Mouse (Mus musculus): ENCODE results near the gene Cmklr1. TPM values are rescaled to one million over a fixed set of nuclear protein-coding genes. Genes with fewer than 3 reads are reported as not detected.

Cmklr1 gene
- polyA plus RNA-seq, 1 experiment from 2014 or later = 2.7 TPM

- Histone ChIP-seq H3K27me3 (ENCODE audit: control insufficient read depth, insufficient read depth, low read length) (no peaks in the 10 kb centered on the region), H3K9me3 (ENCODE audit: control insufficient read depth, low read length) (no peaks in the 10 kb centered on the region), H3K9ac (ENCODE audit: low read length) (no peak overlapping the region), H3K4me1 (ENCODE audit: control insufficient read depth, insufficient read depth, low read length) (peaks cover 19% of the 10 kb centered on the region), H3K4me3 (ENCODE audit: low read depth, low read length) (no peak overlapping the region), H3K27ac (replicated peaks; ENCODE audit: low read depth, low read length) (peak overlapping the region; percentile 60), H3K4me2 (ENCODE audit: low read depth, severe bottlenecking) (no peak overlapping the region), H3K36me3 (ENCODE audit: control insufficient read depth, insufficient read depth, low read length) (no peaks in the 10 kb centered on the region)
- ATAC-seq (ENCODE audit: insufficient number of reproducible peaks, low FRiP score, low TSS enrichment, low read depth) (no peak), DNase-seq (ENCODE audit: low spot score) (peak; percentile 48)
- WGBS = 10% methylated on average over 6 of the region's 6 CpGs
Observed at GRCm38 (mm10) chr5:113584439-113584838, 65.8 kb downstream of the Cmklr1 start.

DNA sequence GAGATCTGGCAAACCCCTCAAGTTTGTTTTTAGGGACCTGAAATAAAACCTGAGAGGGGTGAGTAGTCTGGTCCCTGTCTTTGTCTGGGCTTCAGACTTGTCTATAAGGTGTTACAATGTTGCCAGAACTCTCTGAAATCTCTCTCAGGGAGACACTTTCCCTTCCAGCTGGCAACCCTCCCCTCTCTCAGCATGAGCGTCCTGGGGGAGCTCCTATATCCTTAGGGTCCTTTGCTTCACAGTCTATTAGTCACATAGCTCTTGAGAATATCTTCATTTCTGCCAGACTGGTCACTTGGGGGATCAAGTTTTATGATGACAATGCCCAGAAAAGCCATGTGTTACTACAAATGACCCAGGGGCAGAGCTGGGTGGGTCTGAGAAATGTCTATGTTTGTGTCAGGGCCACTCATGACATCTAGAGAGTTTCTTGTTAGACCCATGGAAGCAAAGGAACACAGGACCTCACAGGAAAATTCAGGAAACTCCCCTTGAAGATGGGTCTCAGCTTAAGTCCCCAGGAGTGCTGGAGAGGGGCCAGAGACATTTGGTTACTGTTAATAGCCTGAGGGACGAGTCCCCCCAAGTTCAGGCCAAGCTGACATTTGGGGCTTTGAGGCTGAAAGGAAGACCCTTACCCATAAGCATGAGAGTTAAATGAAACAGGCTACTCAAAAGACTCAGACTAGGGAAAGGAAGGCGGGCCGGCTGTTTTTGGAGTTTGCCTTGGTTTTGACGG lies 66.6 kb downstream of the Cmklr1 start:
- H3K27me3 ChIP-seq (ENCODE audit: control insufficient read depth, insufficient read depth, low read length) = no peaks in the 10 kb centered on the region
- H3K36me3 ChIP-seq (ENCODE audit: control insufficient read depth, insufficient read depth, low read length) = no peaks in the 10 kb centered on the region
- ATAC-seq (ENCODE audit: insufficient number of reproducible peaks, low FRiP score, low TSS enrichment, low read depth) = no peak
- H3K4me1 ChIP-seq (ENCODE audit: control insufficient read depth, insufficient read depth, low read length) = peaks cover 25% of the 10 kb centered on the region
- no peak overlapping the region for H3K4me2 ChIP-seq (ENCODE audit: low read depth, severe bottlenecking)
- H3K9ac ChIP-seq (ENCODE audit: low read length) = no peak overlapping the region
- H3K9me3 ChIP-seq (ENCODE audit: control insufficient read depth, low read length) = no peaks in the 10 kb centered on the region
- no peak for DNase-seq (ENCODE audit: low spot score)
- 30% methylated on average over 5 of the region's 5 CpGs for WGBS
- peak overlapping the region; percentile 48; the same call in 1 of the 2 replicates for H3K27ac ChIP-seq (replicated peaks; ENCODE audit: low read depth, low read length)
- H3K4me3 ChIP-seq (ENCODE audit: low read depth, low read length) = no peak overlapping the region

- Histone ChIP-seq H3K27ac (replicated peaks; ENCODE audit: low read depth, low read length) (no peak overlapping the region), H3K27me3 (ENCODE audit: control insufficient read depth, insufficient read depth, low read length) (no peaks in the 10 kb centered on the region), H3K36me3 (ENCODE audit: control insufficient read depth, insufficient read depth, low read length) (no peaks in the 10 kb centered on the region), H3K9me3 (ENCODE audit: control insufficient read depth, low read length) (no peaks in the 10 kb centered on the region), H3K4me2 (ENCODE audit: low read depth, severe bottlenecking) (no peak overlapping the region), H3K9ac (ENCODE audit: low read length) (no peak overlapping the region), H3K4me3 (ENCODE audit: low read depth, low read length) (no peak overlapping the region), H3K4me1 (ENCODE audit: control insufficient read depth, insufficient read depth, low read length) (peaks cover 22% of the 10 kb centered on the region)
- WGBS = 46% methylated on average over 9 of the region's 9 CpGs
- no peak for ATAC-seq (ENCODE audit: insufficient number of reproducible peaks, low FRiP score, low TSS enrichment, low read depth)
- DNase-seq (ENCODE audit: low spot score) = no peak
Observed at GRCm38 (mm10) chr5:113580801-113581200, 69.4 kb downstream of the Cmklr1 start.

DNA sequence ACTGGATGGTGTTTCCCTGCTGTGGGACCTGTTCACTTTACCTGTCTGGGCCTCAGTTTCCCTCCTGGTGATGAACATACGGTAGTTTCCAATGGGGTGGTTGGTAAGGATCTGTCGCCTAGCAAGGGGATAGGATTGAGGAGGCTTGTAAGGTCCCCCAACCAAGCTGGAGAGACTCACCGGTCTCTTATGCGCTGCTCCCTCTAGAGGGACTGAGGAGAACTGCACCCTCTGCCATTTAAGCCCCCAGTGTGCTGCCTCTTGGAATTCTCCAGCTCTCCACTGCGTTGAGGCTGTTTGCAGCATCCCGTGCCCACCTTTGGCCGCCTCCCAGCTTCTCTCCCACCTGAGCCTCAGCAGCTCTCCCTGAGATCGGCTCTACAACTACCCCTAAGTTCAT lies 70.0 kb downstream of the Cmklr1 start:
- peaks cover 18% of the 10 kb centered on the region for H3K4me1 ChIP-seq (ENCODE audit: control insufficient read depth, insufficient read depth, low read length)
- WGBS = 53% methylated on average over 8 of the region's 8 CpGs
- no peak for DNase-seq (ENCODE audit: low spot score)

GRCm38 (mm10) chr5:113579128-113579527 lies 71.1 kb downstream of the Cmklr1 start:
- Histone ChIP-seq H3K9me3 (ENCODE audit: control insufficient read depth, low read length) (no peaks in the 10 kb centered on the region), H3K36me3 (ENCODE audit: control insufficient read depth, insufficient read depth, low read length) (no peaks in the 10 kb centered on the region), H3K9ac (ENCODE audit: low read length) (no peak overlapping the region), H3K27ac (replicated peaks; ENCODE audit: low read depth, low read length) (no peak overlapping the region), H3K4me3 (ENCODE audit: low read depth, low read length) (no peak overlapping the region), H3K4me2 (ENCODE audit: low read depth, severe bottlenecking) (no peak overlapping the region), H3K27me3 (ENCODE audit: control insufficient read depth, insufficient read depth, low read length) (no peaks in the 10 kb centered on the region), H3K4me1 (ENCODE audit: control insufficient read depth, insufficient read depth, low read length) (peaks cover 12% of the 10 kb centered on the region)
- WGBS = 82% methylated on average over 4 of the region's 4 CpGs
- ATAC-seq (ENCODE audit: insufficient number of reproducible peaks, low FRiP score, low TSS enrichment, low read depth) = no peak
- DNase-seq (ENCODE audit: low spot score) = no peak

More for the DNA sequence above, 70.0 kb downstream of the Cmklr1 start:
- Histone ChIP-seq H3K27ac (replicated peaks; ENCODE audit: low read depth, low read length) (no peak overlapping the region), H3K4me2 (ENCODE audit: low read depth, severe bottlenecking) (no peak overlapping the region), H3K36me3 (ENCODE audit: control insufficient read depth, insufficient read depth, low read length) (no peaks in the 10 kb centered on the region), H3K4me3 (ENCODE audit: low read depth, low read length) (no peak overlapping the region), H3K27me3 (ENCODE audit: control insufficient read depth, insufficient read depth, low read length) (no peaks in the 10 kb centered on the region), H3K9me3 (ENCODE audit: control insufficient read depth, low read length) (no peaks in the 10 kb centered on the region), H3K9ac (ENCODE audit: low read length) (no peak overlapping the region)
- no peak for ATAC-seq (ENCODE audit: insufficient number of reproducible peaks, low FRiP score, low TSS enrichment, low read depth)

- Histone ChIP-seq H3K4me2 (ENCODE audit: low read depth, severe bottlenecking) (no peak overlapping the region), H3K27me3 (ENCODE audit: control insufficient read depth, insufficient read depth, low read length) (no peaks in the 10 kb centered on the region), H3K9me3 (ENCODE audit: control insufficient read depth, low read length) (no peaks in the 10 kb centered on the region), H3K9ac (ENCODE audit: low read length) (no peak overlapping the region), H3K4me3 (ENCODE audit: low read depth, low read length) (no peak overlapping the region), H3K27ac (replicated peaks; ENCODE audit: low read depth, low read length) (no peak overlapping the region), H3K4me1 (ENCODE audit: control insufficient read depth, insufficient read depth, low read length) (peaks cover 6% of the 10 kb centered on the region), H3K36me3 (ENCODE audit: control insufficient read depth, insufficient read depth, low read length) (no peaks in the 10 kb centered on the region)
- WGBS = 92% methylated on average over 6 of the region's 6 CpGs
- ATAC-seq (ENCODE audit: insufficient number of reproducible peaks, low FRiP score, low TSS enrichment, low read depth) = no peak
- DNase-seq (ENCODE audit: low spot score) = no peak
Observed at GRCm38 (mm10) chr5:113578428-113578827, 71.8 kb downstream of the Cmklr1 start.

GRCm38 (mm10) chr5:113577555-113577954 lies 72.7 kb downstream of the Cmklr1 start:
- no peak overlapping the region for H3K27ac ChIP-seq (replicated peaks; ENCODE audit: low read depth, low read length)
- no peaks in the 10 kb centered on the region for H3K9me3 ChIP-seq (ENCODE audit: control insufficient read depth, low read length)
- H3K4me1 ChIP-seq (ENCODE audit: control insufficient read depth, insufficient read depth, low read length) = peaks cover 6% of the 10 kb centered on the region
- WGBS = 76% methylated on average over 7 of the region's 7 CpGs
- no peaks in the 10 kb centered on the region for H3K27me3 ChIP-seq (ENCODE audit: control insufficient read depth, insufficient read depth, low read length)
- H3K4me3 ChIP-seq (ENCODE audit: low read depth, low read length) = no peak overlapping the region
- DNase-seq (ENCODE audit: low spot score) = no peak
- ATAC-seq (ENCODE audit: insufficient number of reproducible peaks, low FRiP score, low TSS enrichment, low read depth) = no peak
- 0 out of 2 replicates have a peak overlapping the region, but pooled peaks have one; percentile 0 for H3K4me2 ChIP-seq (ENCODE audit: low read depth, severe bottlenecking)
- no peak overlapping the region for H3K9ac ChIP-seq (ENCODE audit: low read length)
- H3K36me3 ChIP-seq (ENCODE audit: control insufficient read depth, insufficient read depth, low read length) = no peaks in the 10 kb centered on the region

- 18% methylated on average over 7 of the region's 7 CpGs for WGBS
- H3K9me3 ChIP-seq (ENCODE audit: control insufficient read depth, low read length) = no peaks in the 10 kb centered on the region
- H3K27ac ChIP-seq (replicated peaks; ENCODE audit: low read depth, low read length) = no peak overlapping the region
- H3K4me1 ChIP-seq (ENCODE audit: control insufficient read depth, insufficient read depth, low read length) = 0 out of 2 replicates have a peak, but pooled peaks cover 3% of the 10 kb centered on the region
- no peaks in the 10 kb centered on the region for H3K27me3 ChIP-seq (ENCODE audit: control insufficient read depth, insufficient read depth, low read length)
- no peak for ATAC-seq (ENCODE audit: insufficient number of reproducible peaks, low FRiP score, low TSS enrichment, low read depth)
- no peak overlapping the region for H3K4me2 ChIP-seq (ENCODE audit: low read depth, severe bottlenecking)
- no peaks in the 10 kb centered on the region for H3K36me3 ChIP-seq (ENCODE audit: control insufficient read depth, insufficient read depth, low read length)
- H3K9ac ChIP-seq (ENCODE audit: low read length) = no peak overlapping the region
- H3K4me3 ChIP-seq (ENCODE audit: low read depth, low read length) = no peak overlapping the region
- DNase-seq (ENCODE audit: low spot score) = no peak
Observed at GRCm38 (mm10) chr5:113570056-113570717, 80.0 kb downstream of the Cmklr1 start.
